ENCODE assay signal across 28 mouse cellular contexts in the genomic region with DNA sequence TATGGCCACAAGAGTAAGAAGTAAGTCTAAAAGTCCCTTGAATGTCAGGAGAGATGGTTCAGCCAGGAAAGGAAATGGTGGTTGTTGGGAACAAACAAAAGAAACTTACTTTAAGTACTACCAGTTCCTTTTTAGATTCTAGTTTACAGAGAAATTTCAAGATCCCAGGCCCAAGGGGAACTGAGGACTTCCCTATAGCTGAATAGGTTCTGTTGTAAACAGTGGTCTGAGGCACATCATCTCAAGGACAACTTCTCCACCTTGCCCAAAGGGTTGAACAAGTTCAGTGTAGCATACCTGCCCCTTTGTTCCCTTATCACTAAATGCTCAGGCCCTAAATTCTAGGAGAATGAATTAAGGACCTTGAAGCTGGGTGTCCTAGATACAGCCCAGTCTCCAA. TPM values are rescaled to one million over a fixed set of nuclear protein-coding genes. Genes with fewer than 3 reads are reported as not detected.
A peak's percentile ranks its signal among the peaks of the same experiment; 100 is the strongest.
DNase-seq lines count a peak whose midpoint lies in the region; ATAC-seq and TF ChIP-seq lines count a peak whose summit lies in the region.
"Had no signal": no experiment of that assay in that cellular context is flagged by ENCODE, and none has a peak within 500 bp of the region (broad histone marks: within the 10 kb centered on the region; RNA-seq: fewer than 3 reads in every experiment).

No protein-coding gene starts in this region.

- DNase-seq in spleen, adult 2 months (ENCODE audit: low read depth in 1 of 2, low spot score in 2 of 2) = no peak
- no peak for DNase-seq in spleen, adult 18-20 months
- DNase-seq in brain, adult 2 months (ENCODE audit: low read depth, low spot score) = peak; percentile 10
- DNase-seq in urinary bladder, adult 2 months (ENCODE audit: low spot score) = no peak
- DNase-seq in urinary bladder, postnatal 25 days (ENCODE audit: low spot score) = no peak
- no peak for DNase-seq in thymus, postnatal 14 days
- DNase-seq: adrenal gland, postnatal 36 days; cerebellum, adult 11 months; cerebellum, adult 9-11 months; forebrain, postnatal 0 days; heart, postnatal 14 days; kidney, adult 11 months; kidney, postnatal 25 days; left cerebral cortex, postnatal 4 days; liver, embryonic 13.5 days; lung, adult 2 months; lung, postnatal 10 days; right cerebral cortex, postnatal 25 days had no signal

- TF ChIP-seq CTCF in spleen, adult 2 months (IDR thresholded peaks at IDR 0.05; ENCODE audit: extremely low read depth, insufficient read depth, insufficient read length, insufficient replicate concordance) = no peak

- H3K4me1 ChIP-seq in spleen, adult 2 months (ENCODE audit: control insufficient read depth, insufficient read depth, insufficient read length) = no peaks in the 10 kb centered on the region
- H3K4me1 ChIP-seq: hindbrain, embryonic 15.5 days had no signal

- no peak for TF ChIP-seq POLR2A in spleen, adult 2 months (IDR thresholded peaks at IDR 0.05; ENCODE audit: low read depth, low read length)

- no peak overlapping the region for H3K4me3 ChIP-seq in spleen, adult 2 months (ENCODE audit: extremely low read depth, insufficient read depth, insufficient read length)
- H3K4me3 ChIP-seq: forebrain, embryonic 12.5 days; liver, embryonic 13.5 days; myocyte; neural tube, embryonic 12.5 days had no signal

- peak overlapping the region; percentile 18; the same call in 1 of the 2 replicates for H3K27ac ChIP-seq in spleen, adult 2 months (ENCODE audit: insufficient read depth, low read length)
- H3K27ac ChIP-seq: forebrain, embryonic 12.5 days; hindbrain, embryonic 10.5 days; hindbrain, embryonic 15.5 days; kidney, embryonic 15.5 days; liver, embryonic 13.5 days; neural tube, embryonic 12.5 days had no signal

- peak; percentile 61 for ATAC-seq in megakaryocyte, adult 5-6 weeks (ENCODE audit: poor library complexity, severe bottlenecking)
- ATAC-seq: CD4-positive, CD25-positive, alpha-beta regulatory T cell, adult 4 months; forebrain, postnatal 0 days; inflammation-experienced regulatory T-cells, adult 6 months; midbrain, embryonic 16.5 days had no signal

- H3K36me3 ChIP-seq in spleen, adult 2 months (ENCODE audit: control insufficient read depth, insufficient read depth, low read length) = no peaks in the 10 kb centered on the region
- H3K36me3 ChIP-seq: forebrain, embryonic 12.5 days; hindbrain, embryonic 10.5 days; hindbrain, embryonic 15.5 days; kidney, embryonic 15.5 days; liver, embryonic 13.5 days; neural tube, embryonic 12.5 days had no signal

- H3K27me3 ChIP-seq in spleen, adult 2 months (ENCODE audit: control insufficient read depth, insufficient read depth, low read length) = no peaks in the 10 kb centered on the region
- H3K27me3 ChIP-seq: forebrain, embryonic 12.5 days; hindbrain, embryonic 15.5 days; kidney, embryonic 15.5 days; neural tube, embryonic 12.5 days had no signal

RNA-seq across cellular contexts. Expression of a gene that starts 15.4 kb away (rescaled TPM):
- polyA plus RNA-seq in spleen, adult 2 months (2012; rRNA removed) = 8.0 and 11.6 TPM in 2 replicates
- total RNA-seq in megakaryocyte, adult 5-6 weeks (2015) = 34.0 and 38.7 TPM in 2 replicates
- total RNA-seq in megakaryocyte, adult 5-6 weeks (2017) = 31.5 and 40.0 TPM in 2 replicates
- 33.3 and 35.0 TPM in 2 replicates for polyA plus RNA-seq in urinary bladder, adult 2 months (2012; rRNA removed)

RNA-seq across cellular contexts. Expression of a gene that starts 16.0 kb away (rescaled TPM):
- 16.3 and 22.3 TPM in 2 replicates for polyA plus RNA-seq in spleen, adult 2 months (2012; rRNA removed)
- 68.2 and 73.0 TPM in 2 replicates for total RNA-seq in megakaryocyte, adult 5-6 weeks (2015)
- 152 and 158 TPM in 2 replicates for total RNA-seq in megakaryocyte, adult 5-6 weeks (2017)
- polyA plus RNA-seq in urinary bladder, adult 2 months (2012; rRNA removed) = 31.9 and 38.2 TPM in 2 replicates

RNA-seq across cellular contexts. Expression of a gene that starts 41.8 kb away (rescaled TPM):
- polyA plus RNA-seq in spleen, adult 2 months (2012; rRNA removed) = 49.8 and 57.1 TPM in 2 replicates
- total RNA-seq in megakaryocyte, adult 5-6 weeks (2015) = 152 and 157 TPM in 2 replicates
- total RNA-seq in megakaryocyte, adult 5-6 weeks (2017) = 102 and 128 TPM in 2 replicates
- 63.8 and 75.8 TPM in 2 replicates for polyA plus RNA-seq in urinary bladder, adult 2 months (2012; rRNA removed)

RNA-seq across cellular contexts. Expression of a gene that starts 58.9 kb away (rescaled TPM):
- polyA plus RNA-seq in spleen, adult 2 months (2012; rRNA removed) = 14.9 and 15.6 TPM in 2 replicates
- 29.3 and 30.8 TPM in 2 replicates for total RNA-seq in megakaryocyte, adult 5-6 weeks (2015)
- total RNA-seq in megakaryocyte, adult 5-6 weeks (2017) = 39.9 and 44.9 TPM in 2 replicates
- 13.3 and 14.9 TPM in 2 replicates for polyA plus RNA-seq in urinary bladder, adult 2 months (2012; rRNA removed)
